Mouse (Mus musculus) small intestine, adult 10 weeks (tissue): ENCODE measurements around the gene Thap7. TPM values are rescaled to one million over a fixed set of nuclear protein-coding genes. Genes with fewer than 3 reads are reported as not detected.

Source experiments
- polyA plus RNA-seq: library from polyadenylated mRNA; stranded (reverse); fragments of 350-450 nt; fragmentation: Illumina TruSeq; extraction: RNeasy Lipid Tissue Mini Kit (QIAGEN cat#74804); gene quantifications from one replicate; pipeline ENCODE4 v1.2.3, GENCODE M21; 2014; ENCODE audit warnings: low replicate concordance

Gene Thap7
- not detected for polyA plus RNA-seq

GRCm38 (mm10) chr16:17530640-17531288, at the start of gene Thap7:
TSS of gene Thap7 (minus strand) at chr16:17531136.

GRCm38 (mm10) chr16:17561751-17562208, 30.8 kb upstream of the Thap7 start, which contains the start of gene P2rx6:
TSS of gene P2rx6 (plus strand) at chr16:17561885.

GRCm38 (mm10) chr16:17561128-17561750, 30.3 kb upstream of the Thap7 start, which contains the start of gene Lrrc74b:
TSS of gene Lrrc74b (minus strand) at chr16:17561247.

GRCm38 (mm10) chr16:17508546-17509239, 22.2 kb downstream of the Thap7 start, which contains the start of gene Lztr1:
TSS of gene Lztr1 (plus strand) at chr16:17508688.

GRCm38 (mm10) chr16:17489469-17490111, 41.3 kb downstream of the Thap7 start, which contains the start of gene Aifm3:
TSS of gene Aifm3 (plus strand) at chr16:17489611.

Other genes with a start within 250 kb of the Thap7 start
- gene Serpind1, start 199.8 kb downstream of the Thap7 start, polyA plus RNA-seq, result not detected
- gene Snap29, start 125.2 kb downstream of the Thap7 start, polyA plus RNA-seq, result 115 TPM
- gene Pi4ka, start 124.8 kb downstream of the Thap7 start, polyA plus RNA-seq, result 10.9 TPM
- gene Crkl, start 79.1 kb downstream of the Thap7 start, polyA plus RNA-seq, result 26.2 TPM
- gene Aifm3, start 41.5 kb downstream of the Thap7 start, polyA plus RNA-seq, result not detected
- gene Lztr1, start 22.4 kb downstream of the Thap7 start, polyA plus RNA-seq, result 7.3 TPM
- 0.45 TPM for gene Lrrc74b, start 30.1 kb upstream of the Thap7 start, polyA plus RNA-seq
- 0.22 TPM for gene P2rx6, start 30.7 kb upstream of the Thap7 start, polyA plus RNA-seq
- gene Slc7a4, start 52.1 kb upstream of the Thap7 start, polyA plus RNA-seq, result 0.15 TPM
- 6.4 TPM for gene Smpd4, start 88.2 kb upstream of the Thap7 start, polyA plus RNA-seq
- gene Ccdc74a, start 115.3 kb upstream of the Thap7 start, polyA plus RNA-seq, result not detected
- 6.8 TPM for gene Med15, start 201.8 kb upstream of the Thap7 start, polyA plus RNA-seq
- 5.3 TPM for gene Klhl22, start 228.5 kb upstream of the Thap7 start, polyA plus RNA-seq